Mouse (Mus musculus) stomach, embryonic 16.5 days (tissue): ENCODE results near the gene Fanci. TPM values are rescaled to one million over a fixed set of nuclear protein-coding genes. Genes with fewer than 3 reads are reported as not detected.

Experiments
- ATAC-seq: fragments of 200-750 bp; cut with Nextera tagmentation; 2 replicates; pipeline ENCODE4 v1.8.0; 2017; ENCODE audit warnings: moderate number of reproducible peaks, moderate TSS enrichment; ENCODE audit not compliant: insufficient read depth, low FRiP score
- H3K27ac ChIP-seq: fragments of 300-500 bp; sonication (generic); 2 replicates; pipeline ENCODE4 v1.5.1; 2014; ENCODE audit warnings: low read length
- H3K27me3 ChIP-seq: fragments of 300-500 bp; sonication (generic); 2 replicates; pipeline ENCODE4 v1.6.1; 2014; ENCODE audit warnings: low read length, control low read depth, mixed read lengths; ENCODE audit not compliant: control insufficient read depth, insufficient read depth
- H3K36me3 ChIP-seq: fragments of 300-500 bp; sonication (generic); 2 replicates; pipeline ENCODE4 v1.6.1; 2014; ENCODE audit warnings: low read length; ENCODE audit not compliant: control insufficient read depth, insufficient read depth
- H3K4me1 ChIP-seq: fragments of 300-500 bp; sonication (generic); 2 replicates; pipeline ENCODE4 v1.6.1; 2014; ENCODE audit warnings: low read length, control low read depth, mixed read lengths; ENCODE audit not compliant: control insufficient read depth, insufficient read depth
- H3K4me2 ChIP-seq: fragments of 300-500 bp; sonication (generic); 2 replicates; pipeline ENCODE4 v1.6.1; 2014; ENCODE audit warnings: low read depth, low read length, mixed read lengths
- H3K4me3 ChIP-seq: fragments of 300-500 bp; sonication (generic); replicated peaks from 2 replicates; pipeline ENCODE4 v1.5.1; 2014; ENCODE audit warnings: mild to moderate bottlenecking, low read length
- H3K9ac ChIP-seq: fragments of 300-500 bp; sonication (generic); 2 replicates; pipeline ENCODE4 v1.6.1; 2014; ENCODE audit warnings: low read length
- H3K9me3 ChIP-seq: fragments of 300-500 bp; sonication (generic); replicated peaks from 2 replicates; pipeline ENCODE4 v1.6.1; 2016; ENCODE audit warnings: low read length, control low read depth; ENCODE audit not compliant: control insufficient read depth
- WGBS: fragments of 180-500 bp; shearing (Covaris S2); extraction: QIAGEN DNeasy Blood & Tissue Kit; methylation state at CpG from one replicate; pipeline ENCODE4 v1.1.7; 2014; 5-methylcytosine and 5-hydroxymethylcytosine counted together
- polyA plus RNA-seq: library from polyadenylated mRNA; unstranded; fragments of >200 nt; fragmentation: Nextera tagmentation; extraction: Ambion mirVana; gene quantifications from 2 replicates; pipeline ENCODE4 v1.2.1, GENCODE M21; 2015

The Fanci gene
- polyA plus RNA-seq, 1 experiment from 2014 or later = 9.0 TPM

DNA sequence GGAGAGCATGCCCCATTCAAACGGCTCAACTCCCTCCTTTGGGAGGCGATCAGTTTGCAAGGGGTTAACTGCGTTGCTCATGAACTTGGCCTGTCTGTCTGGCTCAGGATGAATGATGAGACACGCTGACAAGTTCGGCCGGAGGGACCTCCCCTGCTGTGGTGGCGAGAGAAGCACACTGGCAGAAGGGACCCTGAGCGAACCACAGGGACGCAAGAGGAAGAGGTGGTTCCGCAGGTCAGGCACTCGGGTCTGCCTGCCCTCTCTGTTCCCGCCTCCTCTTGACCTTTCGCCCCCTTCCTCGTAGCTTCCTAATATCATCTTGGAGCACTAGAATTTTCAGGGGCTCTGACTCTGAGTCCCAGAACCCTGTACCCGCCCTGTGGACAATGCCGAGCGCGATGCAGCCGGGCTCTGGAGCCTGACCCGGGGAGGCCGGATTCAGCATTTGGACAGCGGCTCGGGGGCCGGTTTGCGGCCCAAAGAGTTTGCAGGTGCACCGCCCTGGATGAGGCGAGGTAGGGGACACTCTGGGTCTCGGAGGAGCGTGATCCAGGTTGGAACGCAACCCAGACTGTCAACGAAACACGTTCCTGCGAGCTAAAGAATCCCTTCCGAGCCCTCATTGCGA is 107.4 kb downstream of the Fanci start:
- H3K27me3 ChIP-seq = peaks cover 94% of the 10 kb centered on the region
- no peak overlapping the region for H3K4me3 ChIP-seq
- ATAC-seq = no peak
- no peaks in the 10 kb centered on the region for H3K9me3 ChIP-seq
- no peak overlapping the region for H3K4me2 ChIP-seq
- H3K36me3 ChIP-seq = no peaks in the 10 kb centered on the region
- H3K4me1 ChIP-seq = peaks cover 5% of the 10 kb centered on the region; the same call in 1 of the 2 replicates
- WGBS = under 1% methylated on average over 35 of the region's 35 CpGs
- no peak overlapping the region for H3K27ac ChIP-seq
- no peak overlapping the region for H3K9ac ChIP-seq

Other genes with a start within 250 kb of the Fanci start
- 252 and 275 TPM in 2 replicates for gene Mfge8, start 242.9 kb upstream of the Fanci start, polyA plus RNA-seq
- gene Abhd2, start 118.7 kb upstream of the Fanci start, polyA plus RNA-seq = 13.8 and 15.7 TPM in 2 replicates
- 0.44 and 0.75 TPM in 2 replicates for gene Rlbp1, start 4.9 kb upstream of the Fanci start, polyA plus RNA-seq
- gene Polg, start 74.4 kb downstream of the Fanci start, polyA plus RNA-seq = 25.4 and 30.8 TPM in 2 replicates
- gene Rhcg, start 225.7 kb downstream of the Fanci start, polyA plus RNA-seq = 0.35 TPM in 1 of 2 replicates, not detected in the other